Mouse (Mus musculus): Measurements from ENCODE around the gene A4galt.

- TF ChIP-seq POLR2A (IDR thresholded peaks at IDR 0.05; ENCODE audit: low read depth, low read length) (no peak), JUND (conservative IDR thresholded peaks at IDR 0.05; ENCODE audit: low read depth, low read length) (no peak), POLR2AphosphoS2 (IDR thresholded peaks at IDR 0.05; ENCODE audit: low read depth, low read length) (no peak), MYC (IDR thresholded peaks at IDR 0.05; ENCODE audit: low read depth, low read length) (no peak), HCFC1 (IDR thresholded peaks at IDR 0.05; ENCODE audit: low read depth, low read length) (no peak), CTCF (conservative IDR thresholded peaks at IDR 0.05 in 1 of 2, IDR thresholded peaks at IDR 0.05 in 1 of 2; ENCODE audit: low read depth in 2 of 2, low read length in 2 of 2) (no peak), NRF1 (IDR thresholded peaks at IDR 0.05; ENCODE audit: low read depth, low read length) (no peak), USF1 (IDR thresholded peaks at IDR 0.05; ENCODE audit: low read depth, low read length) (no peak), MXI1 (IDR thresholded peaks at IDR 0.05; ENCODE audit: low read depth, low read length) (no peak), EP300 (IDR thresholded peaks at IDR 0.05; ENCODE audit: low read length) (no peak; the same call in 1 of the 2 replicates), E2F4 (IDR thresholded peaks at IDR 0.05; ENCODE audit: insufficient replicate concordance, low read depth, low read length) (no peak), MAFK (IDR thresholded peaks at IDR 0.05; ENCODE audit: insufficient replicate concordance, low read length) (no peak), TCF12 (IDR thresholded peaks at IDR 0.05; ENCODE audit: low read depth, low read length) (no peak), CHD1 (IDR thresholded peaks at IDR 0.05; ENCODE audit: low read depth, low read length) (no peak)
These were observed 4.9 kb upstream of the A4galt start for GRCm38 (mm10) chr15:83256491-83256890.

Measured in CH12.LX (cell line).